Mouse (Mus musculus) kidney, adult 8-10 months (tissue): ENCODE results near the gene Mrps17.
"Not testable (repeated sequence)": the region's sequence is repeated elsewhere in the genome, so short reads cannot be mapped to it uniquely, and the experiment has no call there.

Source experiments
- DNase-seq, 2 experiments: peaks; one replicate each; pipeline ENCODE4 v3.0.0; 2022

Mrps17 gene

GRCm38 (mm10) chr5:129715326-129715861 lies at the start of gene Mrps17:
TSS of gene Mrps17 (plus strand) at chr5:129715497.
- peak; percentile 94 to 95 for DNase-seq

- no peak for DNase-seq
These were observed 48.9 kb upstream of the Mrps17 start for GRCm38 (mm10) chr5:129666271-129666909.

GRCm38 (mm10) chr5:129667851-129668250 lies 47.4 kb upstream of the Mrps17 start:
- no peak for DNase-seq

- peak in 1 of 2 experiments; percentile 9 for DNase-seq
These were observed 45.8 kb upstream of the Mrps17 start for GRCm38 (mm10) chr5:129669453-129670035.

- DNase-seq: peak; percentile 74 to 87
These were observed 45.2 kb upstream of the Mrps17 start, which contains the start of gene Zfp11 for GRCm38 (mm10) chr5:129670036-129670458. TSS of gene Zfp11 (minus strand) at chr5:129670099.

GRCm38 (mm10) chr5:129685141-129685540 lies 30.2 kb upstream of the Mrps17 start:
- DNase-seq: not testable (repeated sequence)

- peak; percentile 24 to 42 for DNase-seq
These were observed 27.7 kb upstream of the Mrps17 start for GRCm38 (mm10) chr5:129687621-129688020.

- no peak for DNase-seq
These were observed 24.8 kb upstream of the Mrps17 start for GRCm38 (mm10) chr5:129690528-129690927.

- DNase-seq: no peak
These were observed 14.8 kb upstream of the Mrps17 start for GRCm38 (mm10) chr5:129700506-129700905.

- DNase-seq: no peak
These were observed 13.6 kb upstream of the Mrps17 start for GRCm38 (mm10) chr5:129701706-129702105.

- DNase-seq: peak in 1 of 2 experiments; percentile 24
These were observed 11.9 kb upstream of the Mrps17 start for GRCm38 (mm10) chr5:129703368-129703767.

GRCm38 (mm10) chr5:129708412-129708811 lies 6.9 kb upstream of the Mrps17 start, which contains the start of gene Sept14:
TSS of gene Sept14 (minus strand) at chr5:129708512.
- DNase-seq: no peak

- no peak for DNase-seq
These were observed 1.7 kb downstream of the Mrps17 start for GRCm38 (mm10) chr5:129717016-129717415.

- DNase-seq: no peak
These were observed 4.9 kb downstream of the Mrps17 start for GRCm38 (mm10) chr5:129720176-129720575.

GRCm38 (mm10) chr5:129724268-129724667 lies 9.0 kb downstream of the Mrps17 start:
- no peak for DNase-seq

- DNase-seq: peak; percentile 91 to 92
These were observed 9.8 kb downstream of the Mrps17 start, which contains the start of gene Nipsnap2 for GRCm38 (mm10) chr5:129724834-129725773. TSS of gene Nipsnap2 (plus strand) at chr5:129725063.

- DNase-seq: peak in 1 of 2 experiments; percentile 22
These were observed 10.6 kb downstream of the Mrps17 start for GRCm38 (mm10) chr5:129725774-129726392.

GRCm38 (mm10) chr5:129726784-129727183 lies 11.5 kb downstream of the Mrps17 start:
- no peak for DNase-seq

- no peak for DNase-seq
These were observed 14.0 kb downstream of the Mrps17 start for GRCm38 (mm10) chr5:129729286-129729685.

- DNase-seq: peak; percentile 17 to 51
These were observed 15.0 kb downstream of the Mrps17 start for GRCm38 (mm10) chr5:129730344-129730743.

- no peak for DNase-seq
These were observed 15.7 kb downstream of the Mrps17 start for GRCm38 (mm10) chr5:129731021-129731420.

GRCm38 (mm10) chr5:129740976-129741375 lies 25.7 kb downstream of the Mrps17 start:
- peak in 1 of 2 experiments; percentile 61 for DNase-seq
